Mouse (Mus musculus) midbrain, postnatal 0 days (tissue): ENCODE measurements around the gene Lpin2. TPM values are rescaled to one million over a fixed set of nuclear protein-coding genes. Genes with fewer than 3 reads are reported as not detected.

Source experiments
- ATAC-seq: fragments of 200-750 bp; cut with Nextera tagmentation; 2 replicates; pipeline ENCODE4 v1.8.0; 2017; ENCODE audit warnings: moderate number of reproducible peaks, mild to moderate bottlenecking, moderate TSS enrichment, moderate library complexity; ENCODE audit not compliant: low FRiP score
- DNase-seq: peaks from one replicate; pipeline ENCODE4 v3.0.0-alpha.2; 2015; ENCODE audit warnings: low spot score
- H3K27ac ChIP-seq: fragments of 300-500 bp; sonication (generic); 2 replicates; pipeline ENCODE4 v1.5.1; 2014; ENCODE audit warnings: low read depth, mild to moderate bottlenecking, low read length, mixed read lengths
- H3K27me3 ChIP-seq: fragments of 300-500 bp; sonication (generic); 2 replicates; pipeline ENCODE4 v1.6.1; 2014; ENCODE audit warnings: low read length, control low read depth, mixed read lengths; ENCODE audit not compliant: insufficient read depth
- H3K36me3 ChIP-seq: fragments of 300-500 bp; sonication (generic); 2 replicates; pipeline ENCODE4 v1.6.1; 2014; ENCODE audit warnings: low read length, control low read depth, mixed read lengths; ENCODE audit not compliant: insufficient read depth
- H3K4me1 ChIP-seq: fragments of 300-500 bp; sonication (generic); 2 replicates; pipeline ENCODE4 v1.6.1; 2014; ENCODE audit warnings: mild to moderate bottlenecking, control low read depth, antibody characterized with exemption, low read length, mixed read lengths; ENCODE audit not compliant: insufficient read depth
- H3K4me2 ChIP-seq: fragments of 300-500 bp; sonication (generic); 2 replicates; pipeline ENCODE4 v1.6.1; 2014; ENCODE audit warnings: low read depth, mild to moderate bottlenecking, low read length, mixed read lengths; ENCODE audit not compliant: poor library complexity, severe bottlenecking
- H3K4me3 ChIP-seq: fragments of 300-500 bp; sonication (generic); 2 replicates; pipeline ENCODE4 v1.5.1; 2014; ENCODE audit warnings: low read depth, mild to moderate bottlenecking, low read length, moderate library complexity
- H3K9ac ChIP-seq: fragments of 300-500 bp; sonication (generic); replicated peaks from 2 replicates; pipeline ENCODE4 v1.6.1; 2014; ENCODE audit warnings: mild to moderate bottlenecking, low read length, moderate library complexity, mixed read lengths; ENCODE audit not compliant: poor library complexity, severe bottlenecking
- H3K9me3 ChIP-seq: fragments of 300-500 bp; sonication (generic); 2 replicates; pipeline ENCODE4 v1.6.1; 2016; ENCODE audit warnings: low read length, control low read depth
- CTCF ChIP-seq: IDR thresholded peaks from 2 replicates; pipeline ENCODE4 v1.5.1; 2016; ENCODE audit warnings: antibody characterized with exemption, mild to moderate bottlenecking
- WGBS: fragments of 180-500 bp; shearing (Covaris S2); extraction: QIAGEN DNeasy Blood & Tissue Kit; methylation state at CpG from one replicate; pipeline ENCODE4 v1.1.7; 2014; 5-methylcytosine and 5-hydroxymethylcytosine counted together
- polyA plus RNA-seq: library from polyadenylated mRNA; unstranded; fragments of >200 nt; fragmentation: Nextera tagmentation; extraction: Ambion mirVana; gene quantifications from 2 replicates; pipeline ENCODE4 v1.2.1, GENCODE M21; 2015
- total RNA-seq: library from RNA; depleted of rRNA; stranded (reverse); fragments of >200 nt; gene quantifications from 2 replicates; pipeline ENCODE4 v1.2.3, GENCODE M21; 2014; rRNA removed

The Lpin2 gene
- 53.4 and 61.7 TPM in 2 replicates for total RNA-seq
- polyA plus RNA-seq = 33.0 and 39.1 TPM in 2 replicates

DNA sequence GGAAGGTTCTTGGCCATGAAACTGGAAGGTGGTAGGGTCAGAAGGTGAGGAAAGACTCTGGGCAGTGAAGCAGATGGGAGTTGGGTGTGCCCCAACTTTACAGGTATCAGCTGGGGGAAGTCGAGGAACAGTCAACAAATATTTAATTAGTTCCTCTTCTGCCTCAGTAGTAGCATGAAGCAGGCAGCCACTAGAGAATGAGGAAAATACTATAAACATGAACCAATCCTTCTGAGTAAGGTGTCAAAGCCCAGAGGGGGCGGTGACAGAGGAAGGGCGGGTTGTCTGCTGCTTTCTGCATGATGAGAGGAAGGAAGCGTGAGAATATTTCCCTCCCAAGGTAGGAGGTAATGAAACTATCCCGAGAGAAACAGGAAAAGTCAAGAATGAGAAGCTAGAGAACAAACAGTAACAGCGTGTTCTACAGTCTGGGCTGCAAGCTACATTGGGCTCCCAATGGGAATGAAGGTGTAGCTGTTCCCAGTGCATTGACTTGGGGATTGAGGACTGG is at the start of gene Lpin2:
Gene Lpin2, plus strand, starts transcription at position 350 of the 511 bp plus-strand sequence.
- H3K4me2 ChIP-seq = peak within 1 kb of the TSS; percentile 76
- H3K27ac ChIP-seq = peak within 1 kb of the TSS; percentile 87
- WGBS = 18% methylated on average over 6 of the region's 6 CpGs
- H3K27me3 ChIP-seq = no peaks in the 10 kb centered on the region
- peak within 1 kb of the TSS; percentile 91 for H3K4me3 ChIP-seq
- DNase-seq (no peak), ATAC-seq (no peak)
- H3K36me3 ChIP-seq = no peaks in the 10 kb centered on the region
- no peak for TF ChIP-seq CTCF
- H3K4me1 ChIP-seq = peaks cover 6% of the 10 kb centered on the region
- H3K9ac ChIP-seq = peak within 1 kb of the TSS; percentile 90
- no peaks in the 10 kb centered on the region for H3K9me3 ChIP-seq

DNA sequence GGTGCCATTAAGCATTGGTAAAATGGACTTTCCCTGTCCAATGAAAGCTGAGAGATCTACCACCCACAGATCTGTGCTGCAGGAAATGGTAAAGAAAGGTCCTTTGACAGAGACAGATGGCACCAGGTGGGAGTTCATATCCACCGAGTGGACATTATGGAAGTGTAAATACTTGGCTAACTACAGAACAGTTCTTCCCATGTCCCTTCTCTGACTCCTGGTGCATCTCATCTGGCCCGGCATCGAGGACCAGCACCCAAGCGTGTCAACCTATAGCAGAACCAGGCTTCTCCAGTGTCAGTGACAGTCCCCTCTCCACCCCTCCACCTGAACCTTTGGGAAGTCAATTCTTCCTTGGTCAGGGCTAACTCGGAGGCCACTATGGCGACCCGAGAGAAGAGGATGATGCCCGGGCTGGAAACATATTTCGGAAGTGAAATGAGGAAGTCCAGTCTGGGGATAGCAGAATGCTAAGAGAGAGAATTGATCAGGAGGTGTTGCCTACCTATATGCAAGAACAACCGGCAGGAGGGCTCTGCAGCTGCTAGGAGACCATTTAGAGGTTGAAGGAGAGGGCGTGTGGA is 49.4 kb upstream of the Lpin2 start:
- WGBS = 94% methylated on average over 11 of the region's 11 CpGs
- no peaks in the 10 kb centered on the region for H3K27me3 ChIP-seq
- no peak overlapping the region for H3K4me2 ChIP-seq
- DNase-seq = no peak
- H3K4me1 ChIP-seq = no peaks in the 10 kb centered on the region
- H3K4me3 ChIP-seq = no peak overlapping the region
- H3K9me3 ChIP-seq = no peaks in the 10 kb centered on the region
- H3K9ac ChIP-seq = no peak overlapping the region
- no peak for TF ChIP-seq CTCF
- no peak for ATAC-seq
- no peaks in the 10 kb centered on the region for H3K36me3 ChIP-seq
- no peak overlapping the region for H3K27ac ChIP-seq

DNA sequence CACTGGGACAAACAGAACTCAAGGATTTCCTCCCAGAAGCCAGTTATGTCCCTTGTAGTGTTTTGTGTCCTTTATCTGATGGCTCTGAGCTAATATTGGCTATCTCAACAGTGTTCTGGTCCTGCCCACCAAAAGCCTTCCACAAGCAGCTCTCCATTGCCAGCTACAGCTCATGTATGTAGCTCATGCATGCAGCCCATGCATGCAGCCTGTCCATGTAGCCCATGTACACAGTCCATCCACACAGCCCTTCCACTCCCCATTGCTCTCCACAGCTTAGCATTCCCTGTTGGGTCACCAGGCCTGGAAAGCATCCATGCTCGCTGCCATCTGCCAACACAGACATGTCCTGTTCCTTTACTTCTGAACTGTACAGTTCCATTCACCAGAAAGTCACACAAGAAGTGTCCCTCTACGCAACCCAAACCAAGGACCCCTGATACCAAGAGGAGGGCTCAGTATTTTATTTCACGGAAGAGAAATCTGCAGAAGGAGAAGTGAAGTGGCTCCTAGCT is 47.9 kb upstream of the Lpin2 start:
- TF ChIP-seq CTCF = no peak
- no peak overlapping the region for H3K4me3 ChIP-seq
- WGBS = 84% methylated on average over 3 of the region's 3 CpGs

DNA sequence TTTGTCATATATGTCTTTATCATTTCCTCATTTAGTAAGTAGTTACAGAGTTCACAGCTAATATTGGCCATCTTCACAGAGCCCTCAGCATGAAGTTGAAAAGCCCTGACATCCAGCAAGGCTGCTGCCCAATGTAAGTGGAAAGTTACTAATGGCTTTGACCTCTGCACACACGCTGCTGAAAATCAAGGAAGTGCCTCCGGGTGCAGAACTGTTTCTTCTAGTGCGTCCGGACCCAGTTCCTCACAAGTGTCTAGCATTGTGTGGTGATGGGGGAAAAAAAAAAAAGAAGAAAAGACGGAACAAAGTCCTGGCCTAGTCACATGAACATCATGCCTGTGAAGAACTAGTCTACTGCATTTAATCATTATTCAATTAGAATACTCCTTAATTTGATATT is 47.3 kb upstream of the Lpin2 start:
- Histone ChIP-seq H3K4me2 (no peak overlapping the region), H3K4me1 (no peaks in the 10 kb centered on the region), H3K27me3 (no peaks in the 10 kb centered on the region), H3K27ac (no peak overlapping the region), H3K36me3 (no peaks in the 10 kb centered on the region), H3K4me3 (no peak overlapping the region), H3K9me3 (no peaks in the 10 kb centered on the region), H3K9ac (no peak overlapping the region)
- WGBS = 77% methylated on average over 5 of the region's 5 CpGs
- TF ChIP-seq CTCF = no peak
- DNase-seq (no peak), ATAC-seq (no peak)

More for the DNA sequence above, 47.9 kb upstream of the Lpin2 start:
- H3K36me3 ChIP-seq = no peaks in the 10 kb centered on the region
- H3K4me2 ChIP-seq = no peak overlapping the region
- H3K27ac ChIP-seq = no peak overlapping the region
- H3K4me1 ChIP-seq = no peaks in the 10 kb centered on the region
- ATAC-seq (no peak), DNase-seq (no peak)
- H3K27me3 ChIP-seq = no peaks in the 10 kb centered on the region
- no peaks in the 10 kb centered on the region for H3K9me3 ChIP-seq
- H3K9ac ChIP-seq = no peak overlapping the region

DNA sequence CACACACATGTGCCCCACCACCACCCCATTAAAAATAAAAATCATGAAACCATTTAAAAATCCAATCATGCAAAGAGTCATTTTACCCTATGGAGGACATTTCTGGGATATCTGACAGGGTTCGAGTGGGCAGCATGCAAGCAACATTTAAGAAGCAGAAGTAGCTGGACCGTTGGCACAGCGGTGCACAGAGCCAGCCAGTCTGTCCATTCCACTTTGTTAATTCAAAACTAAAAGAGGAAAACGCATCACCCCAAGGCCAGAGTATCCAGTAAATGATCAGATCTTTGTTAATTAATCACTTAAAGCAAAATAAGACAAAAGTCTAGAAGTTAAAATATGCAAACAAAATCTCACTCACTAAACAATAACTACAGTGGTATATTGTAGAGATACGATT is 46.5 kb upstream of the Lpin2 start:
- DNase-seq (no peak), ATAC-seq (no peak)
- no peak overlapping the region for H3K4me3 ChIP-seq
- H3K27me3 ChIP-seq = no peaks in the 10 kb centered on the region
- H3K27ac ChIP-seq = no peak overlapping the region
- WGBS = 92% methylated on average over 5 of the region's 5 CpGs
- H3K4me1 ChIP-seq = no peaks in the 10 kb centered on the region
- TF ChIP-seq CTCF = no peak
- no peaks in the 10 kb centered on the region for H3K9me3 ChIP-seq
- H3K36me3 ChIP-seq = no peaks in the 10 kb centered on the region
- no peak overlapping the region for H3K4me2 ChIP-seq
- H3K9ac ChIP-seq = no peak overlapping the region

DNA sequence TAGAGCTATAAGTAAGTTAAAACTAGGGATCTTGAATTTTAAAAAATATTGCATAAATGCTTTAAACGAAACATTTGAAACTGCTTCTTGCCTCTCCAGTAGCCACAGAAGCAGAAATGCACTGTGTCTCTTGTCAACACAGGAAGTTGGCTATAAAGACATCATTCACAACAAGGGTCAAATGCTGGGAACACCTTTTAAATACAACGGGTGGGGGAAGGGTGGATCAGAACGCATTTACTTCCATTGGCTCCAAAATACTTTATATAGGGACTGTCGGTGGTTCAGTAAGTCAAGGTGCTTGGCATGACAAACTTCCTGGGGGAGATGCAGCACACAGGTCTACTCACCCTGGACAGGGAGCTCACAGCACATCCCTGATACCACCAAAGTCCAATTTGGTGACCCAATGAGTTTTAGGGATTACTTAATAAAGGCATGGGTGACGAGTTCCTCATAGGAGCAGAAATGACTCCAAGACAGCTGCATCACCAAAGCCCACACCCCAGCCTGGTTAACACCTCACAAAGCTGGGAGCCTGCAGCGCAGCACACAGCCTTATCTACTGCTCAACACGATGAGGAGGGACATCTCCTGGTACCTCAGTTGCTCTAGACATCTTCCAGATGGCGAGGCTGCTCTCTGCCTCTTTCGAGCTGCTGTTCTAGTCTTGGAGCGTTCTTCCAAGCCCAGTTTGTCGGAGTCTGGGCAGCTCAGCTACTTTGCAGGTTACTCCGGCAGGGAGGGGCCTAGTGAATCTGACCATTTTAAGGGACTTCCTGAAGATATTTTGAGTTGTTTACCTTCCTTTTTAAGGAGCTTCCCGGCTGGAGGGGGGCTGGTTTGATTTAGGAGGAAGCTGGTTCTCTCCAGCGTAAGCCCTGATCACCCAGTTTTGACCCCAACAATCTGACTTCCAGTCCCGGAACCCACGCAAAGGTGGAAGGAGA is 45.7 kb upstream of the Lpin2 start:
- no peak for TF ChIP-seq CTCF
- no peak overlapping the region for H3K4me3 ChIP-seq
- no peaks in the 10 kb centered on the region for H3K27me3 ChIP-seq
- H3K9ac ChIP-seq = no peak overlapping the region
- no peaks in the 10 kb centered on the region for H3K9me3 ChIP-seq
- DNase-seq = no peak
- H3K27ac ChIP-seq = no peak overlapping the region
- no peaks in the 10 kb centered on the region for H3K4me1 ChIP-seq
- H3K4me2 ChIP-seq = no peak overlapping the region
- 88% methylated on average over 16 of the region's 16 CpGs for WGBS
- H3K36me3 ChIP-seq = no peaks in the 10 kb centered on the region
- no peak for ATAC-seq
